Mouse (Mus musculus) cerebellum, adult 8-10 months (tissue): ENCODE results near the gene Kirrel3.

Experiments used
- DNase-seq: peaks from one replicate; pipeline ENCODE4 v3.0.0; 2022

The Kirrel3 gene

GRCm38 (mm10) chr9:34958183-34958830, 472.6 kb downstream of the Kirrel3 start:
- DNase-seq = peak; percentile 61

GRCm38 (mm10) chr9:34960736-34961135, 475.0 kb downstream of the Kirrel3 start:
- DNase-seq = no peak

- DNase-seq = no peak
These were observed 475.5 kb downstream of the Kirrel3 start for GRCm38 (mm10) chr9:34961171-34961570.

- no peak for DNase-seq
These were observed 476.6 kb downstream of the Kirrel3 start for GRCm38 (mm10) chr9:34962251-34962650.

GRCm38 (mm10) chr9:34963593-34963992, 477.9 kb downstream of the Kirrel3 start:
- peak; percentile 73 for DNase-seq

- no peak for DNase-seq
These were observed 478.7 kb downstream of the Kirrel3 start for GRCm38 (mm10) chr9:34964172-34965040.

GRCm38 (mm10) chr9:34965041-34965415, 479.3 kb downstream of the Kirrel3 start:
- no peak for DNase-seq

GRCm38 (mm10) chr9:34967772-34968171, 482.1 kb downstream of the Kirrel3 start:
- DNase-seq = no peak

- DNase-seq = no peak
These were observed 484.3 kb downstream of the Kirrel3 start for GRCm38 (mm10) chr9:34969881-34970490.

GRCm38 (mm10) chr9:34974326-34974725, 488.6 kb downstream of the Kirrel3 start:
- no peak for DNase-seq

GRCm38 (mm10) chr9:34975245-34975644, 489.6 kb downstream of the Kirrel3 start:
- DNase-seq = peak; percentile 64

- no peak for DNase-seq
These were observed 491.1 kb downstream of the Kirrel3 start for GRCm38 (mm10) chr9:34976596-34977462.

GRCm38 (mm10) chr9:34977700-34978099, 492.0 kb downstream of the Kirrel3 start:
- no peak for DNase-seq

- no peak for DNase-seq
These were observed 492.5 kb downstream of the Kirrel3 start for GRCm38 (mm10) chr9:34978229-34978628.

GRCm38 (mm10) chr9:34980516-34981265, 495.0 kb downstream of the Kirrel3 start:
- no peak for DNase-seq

- DNase-seq = no peak
These were observed 498.1 kb downstream of the Kirrel3 start for GRCm38 (mm10) chr9:34983513-34984462.

GRCm38 (mm10) chr9:34986156-34986555, 500.5 kb downstream of the Kirrel3 start:
- no peak for DNase-seq

GRCm38 (mm10) chr9:34987422-34988148, 501.9 kb downstream of the Kirrel3 start:
- no peak for DNase-seq

- DNase-seq = no peak
These were observed 503.0 kb downstream of the Kirrel3 start for GRCm38 (mm10) chr9:34988683-34989082.

- no peak for DNase-seq
These were observed 506.5 kb downstream of the Kirrel3 start for GRCm38 (mm10) chr9:34992201-34992600.
